Mouse (Mus musculus): ENCODE measurements at regions not wholly inside any gene's neighbourhood (a gene's known extent, or its start where the extent isn't known, plus 50 kb on each side); places are given as distances from the start of the nearest gene placed in this dataset.

GRCm38 (mm10) chr13:92960031-92960430 is 115.5 kb downstream of the Mtx3 start:
- peak; percentile 92 for ATAC-seq (ENCODE audit: insufficient number of reproducible peaks, insufficient read depth, low FRiP score, low read depth)
- WGBS = 16% methylated on average over 4 of the region's 4 CpGs
- peak overlapping the region in 1 of 2 experiments; percentile 24; a peak in 1 of 4 replicates for H3K27ac ChIP-seq (replicated peaks in 1 of 2; ENCODE audit: control insufficient read depth in 1 of 2, insufficient read depth in 1 of 2, low read depth in 2 of 2, low read length in 2 of 2)

GRCm38 (mm10) chr13:92962625-92963024 is 118.1 kb downstream of the Mtx3 start:
- Histone ChIP-seq H3K4me2 (ENCODE audit: low read length) (no peak overlapping the region), H3K36me3 (ENCODE audit: control insufficient read depth, insufficient read depth, low read length) (no peaks in the 10 kb centered on the region), H3K4me3 (ENCODE audit: control insufficient read depth in 1 of 2, insufficient read depth in 1 of 2, low read depth in 1 of 2, low read length in 2 of 2) (no peak overlapping the region), H3K27me3 (ENCODE audit: control insufficient read depth, insufficient read depth, low read length) (no peaks in the 10 kb centered on the region), H3K9ac (ENCODE audit: low read length) (no peak overlapping the region), H3K9me3 (ENCODE audit: control insufficient read depth, low read length) (no peaks in the 10 kb centered on the region), H3K27ac (replicated peaks in 1 of 2; ENCODE audit: control insufficient read depth in 1 of 2, insufficient read depth in 1 of 2, low read depth in 2 of 2, low read length in 2 of 2) (no peak overlapping the region), H3K4me1 (ENCODE audit: control insufficient read depth in 2 of 2, insufficient read depth in 2 of 2, low read length in 2 of 2) (peaks cover 2 to 12% of the 10 kb centered on the region in 2 experiments; a peak in 3 of 4 replicates)
- WGBS = 86% methylated on average over 5 of the region's 5 CpGs
- ATAC-seq (ENCODE audit: insufficient number of reproducible peaks, insufficient read depth, low FRiP score, low read depth) = no peak

More at GRCm38 (mm10) chr13:92960031-92960430, 115.5 kb downstream of the Mtx3 start:
- Histone ChIP-seq H3K27me3 (ENCODE audit: control insufficient read depth, insufficient read depth, low read length) (no peaks in the 10 kb centered on the region), H3K4me3 (ENCODE audit: control insufficient read depth in 1 of 2, insufficient read depth in 1 of 2, low read depth in 1 of 2, low read length in 2 of 2) (no peak overlapping the region), H3K9ac (ENCODE audit: low read length) (no peak overlapping the region), H3K9me3 (ENCODE audit: control insufficient read depth, low read length) (no peaks in the 10 kb centered on the region), H3K4me2 (ENCODE audit: low read length) (no peak overlapping the region), H3K36me3 (ENCODE audit: control insufficient read depth, insufficient read depth, low read length) (no peaks in the 10 kb centered on the region), H3K4me1 (ENCODE audit: control insufficient read depth in 2 of 2, insufficient read depth in 2 of 2, low read length in 2 of 2) (peaks cover 2 to 12% of the 10 kb centered on the region in 2 experiments; a peak in 3 of 4 replicates)

- H3K27ac ChIP-seq (replicated peaks in 1 of 2; ENCODE audit: control insufficient read depth in 1 of 2, insufficient read depth in 1 of 2, low read depth in 2 of 2, low read length in 2 of 2) = no peak overlapping the region
- no peak for ATAC-seq (ENCODE audit: insufficient number of reproducible peaks, insufficient read depth, low FRiP score, low read depth)
- no peaks in the 10 kb centered on the region for H3K27me3 ChIP-seq (ENCODE audit: control insufficient read depth, insufficient read depth, low read length)
- peaks cover 2 to 12% of the 10 kb centered on the region in 2 experiments; a peak in 3 of 4 replicates for H3K4me1 ChIP-seq (ENCODE audit: control insufficient read depth in 2 of 2, insufficient read depth in 2 of 2, low read length in 2 of 2)
- no peak overlapping the region for H3K4me2 ChIP-seq (ENCODE audit: low read length)
- H3K9ac ChIP-seq (ENCODE audit: low read length) = no peak overlapping the region
- H3K36me3 ChIP-seq (ENCODE audit: control insufficient read depth, insufficient read depth, low read length) = no peaks in the 10 kb centered on the region
- no peak overlapping the region for H3K4me3 ChIP-seq (ENCODE audit: control insufficient read depth in 1 of 2, insufficient read depth in 1 of 2, low read depth in 1 of 2, low read length in 2 of 2)
- WGBS = 84% methylated on average over 2 of the region's 2 CpGs
- no peaks in the 10 kb centered on the region for H3K9me3 ChIP-seq (ENCODE audit: control insufficient read depth, low read length)
Measured at GRCm38 (mm10) chr13:92963351-92963895, 118.9 kb downstream of the Mtx3 start.

- Histone ChIP-seq H3K4me1 (ENCODE audit: control insufficient read depth in 2 of 2, insufficient read depth in 2 of 2, low read length in 2 of 2) (peaks cover 2 to 11% of the 10 kb centered on the region in 2 experiments; a peak in 3 of 4 replicates), H3K9me3 (ENCODE audit: control insufficient read depth, low read length) (no peaks in the 10 kb centered on the region), H3K36me3 (ENCODE audit: control insufficient read depth, insufficient read depth, low read length) (no peaks in the 10 kb centered on the region), H3K4me3 (ENCODE audit: control insufficient read depth in 1 of 2, insufficient read depth in 1 of 2, low read depth in 1 of 2, low read length in 2 of 2) (no peak overlapping the region), H3K9ac (ENCODE audit: low read length) (no peak overlapping the region), H3K27ac (replicated peaks in 1 of 2; ENCODE audit: control insufficient read depth in 1 of 2, insufficient read depth in 1 of 2, low read depth in 2 of 2, low read length in 2 of 2) (no peak overlapping the region), H3K27me3 (ENCODE audit: control insufficient read depth, insufficient read depth, low read length) (no peaks in the 10 kb centered on the region), H3K4me2 (ENCODE audit: low read length) (no peak overlapping the region)
- 64% methylated on average over 5 of the region's 5 CpGs for WGBS
- no peak for ATAC-seq (ENCODE audit: insufficient number of reproducible peaks, insufficient read depth, low FRiP score, low read depth)
Measured at GRCm38 (mm10) chr13:92964213-92964743, 119.7 kb downstream of the Mtx3 start.

GRCm38 (mm10) chr13:92967025-92967610 is 122.6 kb downstream of the Mtx3 start:
- 54% methylated on average over 1 of the region's 1 CpGs for WGBS

GRCm38 (mm10) chr13:92969579-92969978 is 125.0 kb downstream of the Mtx3 start:
- H3K36me3 ChIP-seq (ENCODE audit: control insufficient read depth, insufficient read depth, low read length) = no peaks in the 10 kb centered on the region
- no peaks in the 10 kb centered on the region for H3K9me3 ChIP-seq (ENCODE audit: control insufficient read depth, low read length)
- no peak for ATAC-seq (ENCODE audit: insufficient number of reproducible peaks, insufficient read depth, low FRiP score, low read depth)
- H3K4me3 ChIP-seq (ENCODE audit: control insufficient read depth in 1 of 2, insufficient read depth in 1 of 2, low read depth in 1 of 2, low read length in 2 of 2) = no peak overlapping the region
- no peaks in the 10 kb centered on the region for H3K4me1 ChIP-seq (ENCODE audit: control insufficient read depth in 2 of 2, insufficient read depth in 2 of 2, low read length in 2 of 2)
- no peak overlapping the region for H3K4me2 ChIP-seq (ENCODE audit: low read length)
- no peak overlapping the region for H3K27ac ChIP-seq (replicated peaks in 1 of 2; ENCODE audit: control insufficient read depth in 1 of 2, insufficient read depth in 1 of 2, low read depth in 2 of 2, low read length in 2 of 2)
- no peaks in the 10 kb centered on the region for H3K27me3 ChIP-seq (ENCODE audit: control insufficient read depth, insufficient read depth, low read length)
- 92% methylated on average over 1 of the region's 1 CpGs for WGBS
- no peak overlapping the region for H3K9ac ChIP-seq (ENCODE audit: low read length)

More at GRCm38 (mm10) chr13:92967025-92967610, 122.6 kb downstream of the Mtx3 start:
- no peaks in the 10 kb centered on the region for H3K4me1 ChIP-seq (ENCODE audit: control insufficient read depth in 2 of 2, insufficient read depth in 2 of 2, low read length in 2 of 2)
- H3K9me3 ChIP-seq (ENCODE audit: control insufficient read depth, low read length) = no peaks in the 10 kb centered on the region
- no peaks in the 10 kb centered on the region for H3K27me3 ChIP-seq (ENCODE audit: control insufficient read depth, insufficient read depth, low read length)
- H3K4me2 ChIP-seq (ENCODE audit: low read length) = no peak overlapping the region
- H3K36me3 ChIP-seq (ENCODE audit: control insufficient read depth, insufficient read depth, low read length) = no peaks in the 10 kb centered on the region
- H3K9ac ChIP-seq (ENCODE audit: low read length) = no peak overlapping the region
- no peak overlapping the region for H3K4me3 ChIP-seq (ENCODE audit: control insufficient read depth in 1 of 2, insufficient read depth in 1 of 2, low read depth in 1 of 2, low read length in 2 of 2)
- no peak for ATAC-seq (ENCODE audit: insufficient number of reproducible peaks, insufficient read depth, low FRiP score, low read depth)
- no peak overlapping the region for H3K27ac ChIP-seq (replicated peaks in 1 of 2; ENCODE audit: control insufficient read depth in 1 of 2, insufficient read depth in 1 of 2, low read depth in 2 of 2, low read length in 2 of 2)

GRCm38 (mm10) chr13:92972891-92973290 is 128.3 kb downstream of the Mtx3 start:
- H3K4me2 ChIP-seq (ENCODE audit: low read length) = no peak overlapping the region
- H3K4me3 ChIP-seq (ENCODE audit: control insufficient read depth in 1 of 2, insufficient read depth in 1 of 2, low read depth in 1 of 2, low read length in 2 of 2) = no peak overlapping the region
- WGBS = 77% methylated on average over 5 of the region's 5 CpGs
- H3K27ac ChIP-seq (replicated peaks in 1 of 2; ENCODE audit: control insufficient read depth in 1 of 2, insufficient read depth in 1 of 2, low read depth in 2 of 2, low read length in 2 of 2) = no peak overlapping the region
- H3K36me3 ChIP-seq (ENCODE audit: control insufficient read depth, insufficient read depth, low read length) = no peaks in the 10 kb centered on the region
- no peaks in the 10 kb centered on the region for H3K9me3 ChIP-seq (ENCODE audit: control insufficient read depth, low read length)
- no peak for ATAC-seq (ENCODE audit: insufficient number of reproducible peaks, insufficient read depth, low FRiP score, low read depth)
- no peak overlapping the region for H3K9ac ChIP-seq (ENCODE audit: low read length)
- no peaks in the 10 kb centered on the region for H3K27me3 ChIP-seq (ENCODE audit: control insufficient read depth, insufficient read depth, low read length)
- H3K4me1 ChIP-seq (ENCODE audit: control insufficient read depth in 2 of 2, insufficient read depth in 2 of 2, low read length in 2 of 2) = no peaks in the 10 kb centered on the region
